Mouse (Mus musculus): ENCODE data around the gene Glo1. TPM values are rescaled to one million over a fixed set of nuclear protein-coding genes. Genes with fewer than 3 reads are reported as not detected.
A peak's percentile ranks its signal among the peaks of the same experiment; 100 is the strongest.

Gene Glo1
- polyA plus RNA-seq, 1 experiment from 2014 or later: 161 TPM

DNA sequence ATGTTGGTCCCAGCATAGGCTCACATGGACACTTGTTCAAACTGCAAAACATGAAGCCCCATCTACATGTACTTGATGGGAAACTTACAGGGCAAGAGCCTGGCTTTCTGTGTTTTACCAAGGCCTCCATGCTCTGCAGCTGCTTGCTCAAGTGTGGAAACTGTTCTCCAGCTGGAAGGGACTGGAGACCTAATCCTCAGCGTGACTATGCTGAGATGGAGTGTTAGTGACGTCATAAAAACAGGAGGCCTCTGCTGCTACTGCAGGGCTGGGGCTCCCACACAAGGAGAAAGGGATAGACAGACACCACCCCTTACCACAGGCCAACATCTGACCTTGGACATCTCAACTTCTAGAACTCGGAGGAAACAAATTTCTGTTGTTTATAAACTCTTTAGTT, 55.7 kb downstream of the Glo1 start:
- TF ChIP-seq EP300 (IDR thresholded peaks at IDR 0.05) (no peak), CTCF (IDR thresholded peaks at IDR 0.05) (no peak)
- H3K27ac ChIP-seq (ENCODE audit: low read length): 0 out of 2 replicates have a peak overlapping the region, but pooled peaks have one; percentile 9
- DNase-seq (ENCODE audit: low spot score) (peak; percentile 81), ATAC-seq (peak; percentile 46)
- no peak overlapping the region for H3K4me3 ChIP-seq (ENCODE audit: low read depth, low read length)
- H3K27me3 ChIP-seq (replicated peaks; ENCODE audit: insufficient read depth, low read length): no peaks in the 10 kb centered on the region
- 28% methylated on average over 3 of the region's 3 CpGs for WGBS
- no peak overlapping the region for H3K9ac ChIP-seq (replicated peaks; ENCODE audit: low read depth)
- no peaks in the 10 kb centered on the region for H3K36me3 ChIP-seq (ENCODE audit: insufficient read depth, low read length)
- H3K9me3 ChIP-seq (ENCODE audit: low read length): no peaks in the 10 kb centered on the region
- no peak overlapping the region for H3K4me2 ChIP-seq (replicated peaks; ENCODE audit: low read depth, low read length)
- H3K4me1 ChIP-seq (ENCODE audit: insufficient read depth, low read depth, low read length): peaks cover 9% of the 10 kb centered on the region; the same call in 1 of the 2 replicates

GRCm38 (mm10) chr17:30570173-30570572, 56.5 kb downstream of the Glo1 start:
- no peaks in the 10 kb centered on the region for H3K9me3 ChIP-seq (ENCODE audit: low read length)
- H3K4me1 ChIP-seq (ENCODE audit: insufficient read depth, low read depth, low read length): peaks cover 8% of the 10 kb centered on the region; the same call in 1 of the 2 replicates
- ATAC-seq (peak; percentile 61), DNase-seq (ENCODE audit: low spot score) (peak; percentile 64)
- no peak overlapping the region for H3K4me3 ChIP-seq (ENCODE audit: low read depth, low read length)
- H3K27me3 ChIP-seq (replicated peaks; ENCODE audit: insufficient read depth, low read length): no peaks in the 10 kb centered on the region
- H3K9ac ChIP-seq (replicated peaks; ENCODE audit: low read depth): no peak overlapping the region
- H3K27ac ChIP-seq (ENCODE audit: low read length): no peak overlapping the region
- no peak for TF ChIP-seq EP300 (IDR thresholded peaks at IDR 0.05)
- TF ChIP-seq CTCF (IDR thresholded peaks at IDR 0.05): no peak
- no peak overlapping the region for H3K4me2 ChIP-seq (replicated peaks; ENCODE audit: low read depth, low read length)
- 21% methylated on average over 8 of the region's 8 CpGs for WGBS
- no peaks in the 10 kb centered on the region for H3K36me3 ChIP-seq (ENCODE audit: insufficient read depth, low read length)

DNA sequence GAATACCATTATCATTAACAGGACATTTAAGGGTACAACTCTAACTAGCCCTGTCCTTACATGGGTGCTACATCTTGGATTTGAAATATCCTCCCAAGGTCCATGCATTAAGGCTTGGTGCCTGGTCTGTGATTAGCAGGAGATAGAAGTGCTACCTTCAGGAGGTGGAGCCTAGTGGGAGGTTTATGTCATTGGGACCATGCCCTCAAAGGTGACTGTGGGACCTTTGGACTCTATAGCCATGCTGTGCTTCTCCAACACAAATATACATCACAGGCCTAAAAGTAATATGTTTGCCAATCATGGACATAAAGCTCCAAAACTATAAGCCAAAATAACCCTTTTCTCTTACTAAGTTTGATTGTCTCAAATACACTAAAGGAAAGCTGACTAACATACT, 58.2 kb downstream of the Glo1 start:
- H3K4me2 ChIP-seq (replicated peaks; ENCODE audit: low read depth, low read length): no peak overlapping the region
- no peak overlapping the region for H3K27ac ChIP-seq (ENCODE audit: low read length)
- H3K9ac ChIP-seq (replicated peaks; ENCODE audit: low read depth): no peak overlapping the region
- no peaks in the 10 kb centered on the region for H3K36me3 ChIP-seq (ENCODE audit: insufficient read depth, low read length)
- H3K27me3 ChIP-seq (replicated peaks; ENCODE audit: insufficient read depth, low read length): no peaks in the 10 kb centered on the region
- 0 out of 2 replicates have a peak, but pooled peaks cover 4% of the 10 kb centered on the region for H3K4me1 ChIP-seq (ENCODE audit: insufficient read depth, low read depth, low read length)
- ATAC-seq (no peak), DNase-seq (ENCODE audit: low spot score) (no peak)
- TF ChIP-seq EP300 (IDR thresholded peaks at IDR 0.05) (no peak), CTCF (IDR thresholded peaks at IDR 0.05) (no peak)
- no peak overlapping the region for H3K4me3 ChIP-seq (ENCODE audit: low read depth, low read length)
- H3K9me3 ChIP-seq (ENCODE audit: low read length): no peaks in the 10 kb centered on the region

- TF ChIP-seq EP300 (IDR thresholded peaks at IDR 0.05) (no peak), CTCF (IDR thresholded peaks at IDR 0.05) (no peak)
- H3K4me1 ChIP-seq (ENCODE audit: insufficient read depth, low read depth, low read length): 0 out of 2 replicates have a peak, but pooled peaks cover 2% of the 10 kb centered on the region
- no peak for ATAC-seq
- H3K4me3 ChIP-seq (ENCODE audit: low read depth, low read length): no peak overlapping the region
- DNase-seq (ENCODE audit: low spot score): no peak
- no peak overlapping the region for H3K4me2 ChIP-seq (replicated peaks; ENCODE audit: low read depth, low read length)
- 89% methylated on average over 7 of the region's 7 CpGs for WGBS
- no peaks in the 10 kb centered on the region for H3K36me3 ChIP-seq (ENCODE audit: insufficient read depth, low read length)
- H3K27me3 ChIP-seq (replicated peaks; ENCODE audit: insufficient read depth, low read length): no peaks in the 10 kb centered on the region
- H3K9me3 ChIP-seq (ENCODE audit: low read length): no peaks in the 10 kb centered on the region
- H3K27ac ChIP-seq (ENCODE audit: low read length): no peak overlapping the region
- H3K9ac ChIP-seq (replicated peaks; ENCODE audit: low read depth): no peak overlapping the region
These were observed 61.7 kb downstream of the Glo1 start for GRCm38 (mm10) chr17:30564971-30565370.

DNA sequence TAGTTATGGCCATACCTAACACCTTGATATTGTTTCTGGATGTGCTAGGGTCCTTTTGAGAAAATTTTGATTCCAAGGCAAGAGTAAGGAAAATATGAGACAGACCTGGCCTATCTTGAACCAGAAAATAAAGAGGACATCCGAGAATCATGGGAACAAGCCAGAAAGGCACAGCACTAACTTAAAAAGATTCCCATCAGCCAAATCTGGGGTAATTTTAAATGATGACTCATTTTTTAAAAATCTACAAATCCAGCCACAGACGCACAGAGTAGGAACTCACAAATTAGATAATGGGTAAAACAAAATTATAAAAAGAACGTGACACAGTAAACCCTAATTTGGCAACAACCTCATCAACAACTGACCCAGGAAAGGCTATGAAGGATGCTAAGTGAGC, 62.3 kb downstream of the Glo1 start:
- no peak overlapping the region for H3K27ac ChIP-seq (ENCODE audit: low read length)
- 77% methylated on average over 3 of the region's 3 CpGs for WGBS
- no peaks in the 10 kb centered on the region for H3K9me3 ChIP-seq (ENCODE audit: low read length)
- no peak overlapping the region for H3K4me2 ChIP-seq (replicated peaks; ENCODE audit: low read depth, low read length)
- no peaks in the 10 kb centered on the region for H3K4me1 ChIP-seq (ENCODE audit: insufficient read depth, low read depth, low read length)
- H3K27me3 ChIP-seq (replicated peaks; ENCODE audit: insufficient read depth, low read length): no peaks in the 10 kb centered on the region
- H3K9ac ChIP-seq (replicated peaks; ENCODE audit: low read depth): no peak overlapping the region
- no peak for TF ChIP-seq EP300 (IDR thresholded peaks at IDR 0.05)
- TF ChIP-seq CTCF (IDR thresholded peaks at IDR 0.05): no peak
- no peak overlapping the region for H3K4me3 ChIP-seq (ENCODE audit: low read depth, low read length)
- DNase-seq (ENCODE audit: low spot score) (no peak), ATAC-seq (no peak)
- no peaks in the 10 kb centered on the region for H3K36me3 ChIP-seq (ENCODE audit: insufficient read depth, low read length)

DNA sequence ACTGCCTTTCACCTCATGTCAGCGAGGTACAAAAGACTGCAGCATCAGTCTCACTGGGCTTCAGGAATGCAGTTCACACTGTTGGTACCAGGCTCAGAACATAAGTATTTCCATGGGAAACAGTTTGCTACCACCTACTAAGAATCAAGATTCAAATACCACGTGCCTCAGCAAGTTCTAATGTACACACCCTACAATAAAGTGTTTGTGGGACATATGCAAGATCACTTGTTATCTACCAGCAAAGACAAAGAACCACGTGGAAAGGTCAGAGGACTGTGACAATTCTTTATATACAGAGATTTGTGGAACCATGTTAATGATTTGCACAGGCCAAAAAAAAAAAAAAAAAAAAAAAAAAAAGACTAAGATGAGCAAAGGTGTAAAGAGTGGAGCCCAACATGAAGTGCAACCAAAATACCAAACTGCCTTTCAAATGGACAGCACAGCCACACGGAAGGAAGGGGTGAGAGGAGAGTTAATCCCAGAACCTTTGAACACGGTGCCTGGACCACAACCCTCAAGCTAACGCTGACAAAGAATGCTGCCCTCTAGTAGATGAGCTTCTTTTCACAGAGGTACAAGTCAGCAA, 63.1 kb downstream of the Glo1 start:
- no peak overlapping the region for H3K9ac ChIP-seq (replicated peaks; ENCODE audit: low read depth)
- no peak for TF ChIP-seq EP300 (IDR thresholded peaks at IDR 0.05)
- no peaks in the 10 kb centered on the region for H3K27me3 ChIP-seq (replicated peaks; ENCODE audit: insufficient read depth, low read length)
- H3K4me1 ChIP-seq (ENCODE audit: insufficient read depth, low read depth, low read length): no peaks in the 10 kb centered on the region
- no peak overlapping the region for H3K4me3 ChIP-seq (ENCODE audit: low read depth, low read length)
- DNase-seq (ENCODE audit: low spot score): no peak
- WGBS: 57% methylated on average over 6 of the region's 6 CpGs
- ATAC-seq: no peak
- H3K36me3 ChIP-seq (ENCODE audit: insufficient read depth, low read length): no peaks in the 10 kb centered on the region
- H3K9me3 ChIP-seq (ENCODE audit: low read length): no peaks in the 10 kb centered on the region
- no peak overlapping the region for H3K4me2 ChIP-seq (replicated peaks; ENCODE audit: low read depth, low read length)
- no peak overlapping the region for H3K27ac ChIP-seq (ENCODE audit: low read length)

DNA sequence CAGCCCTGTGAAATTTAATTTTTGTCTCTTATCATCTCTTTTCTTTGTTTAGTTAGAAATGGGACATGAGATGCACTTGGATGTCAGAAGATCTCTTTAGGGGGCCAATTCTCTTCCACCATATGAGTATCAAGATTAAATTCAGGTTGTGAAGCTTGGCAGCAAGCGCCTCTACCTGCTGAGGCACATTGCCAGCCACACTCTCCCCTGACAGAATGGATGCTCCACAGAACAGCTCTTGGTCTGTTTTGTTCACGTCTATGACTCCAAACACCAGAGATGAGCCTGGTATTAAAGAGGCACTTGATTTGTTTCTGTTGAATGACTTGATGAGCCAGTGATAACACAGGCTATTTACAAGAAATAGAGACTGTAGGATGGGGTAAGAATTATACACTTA, 63.9 kb downstream of the Glo1 start:
- no peaks in the 10 kb centered on the region for H3K9me3 ChIP-seq (ENCODE audit: low read length)
- ATAC-seq (no peak), DNase-seq (ENCODE audit: low spot score) (no peak)
- H3K27ac ChIP-seq (ENCODE audit: low read length): no peak overlapping the region
- H3K4me2 ChIP-seq (replicated peaks; ENCODE audit: low read depth, low read length): no peak overlapping the region
- no peak overlapping the region for H3K4me3 ChIP-seq (ENCODE audit: low read depth, low read length)
- no peaks in the 10 kb centered on the region for H3K4me1 ChIP-seq (ENCODE audit: insufficient read depth, low read depth, low read length)
- H3K27me3 ChIP-seq (replicated peaks; ENCODE audit: insufficient read depth, low read length): no peaks in the 10 kb centered on the region
- no peak overlapping the region for H3K9ac ChIP-seq (replicated peaks; ENCODE audit: low read depth)
- H3K36me3 ChIP-seq (ENCODE audit: insufficient read depth, low read length): no peaks in the 10 kb centered on the region
- 90% methylated on average over 2 of the region's 2 CpGs for WGBS
- TF ChIP-seq EP300 (IDR thresholded peaks at IDR 0.05): no peak
- TF ChIP-seq CTCF (IDR thresholded peaks at IDR 0.05): no peak
